Mouse (Mus musculus): ENCODE measurements around the gene Wdr83os.

GRCm38 (mm10) chr8:85062603-85063002, 17.9 kb upstream of the Wdr83os start:
- TF ChIP-seq CTCF (IDR thresholded peaks at IDR 0.05; ENCODE audit: low read depth) (no peak), EP300 (optimal IDR thresholded peaks at IDR 0.05) (no peak)
